Mouse (Mus musculus): Measurements from ENCODE around the gene Catsperd. TPM values are rescaled to one million over a fixed set of nuclear protein-coding genes. Genes with fewer than 3 reads are reported as not detected.
"Not testable (repeated sequence)": the region's sequence is repeated elsewhere in the genome, so short reads cannot be mapped to it uniquely, and the experiment has no call there.

The Catsperd gene
- polyA plus RNA-seq, 1 experiment = 3.7 TPM

GRCm38 (mm10) chr17:56611861-56612564 is 15.9 kb upstream of the Catsperd start:
- 0 out of 2 replicates have a peak, but pooled peaks have one; percentile 4 for TF ChIP-seq EP300 (IDR thresholded peaks at IDR 0.05; ENCODE audit: insufficient read depth, low read depth, low read length)
- TF ChIP-seq POLR2A (IDR thresholded peaks at IDR 0.05; ENCODE audit: insufficient read depth, low read length) = peak; percentile 77
- TF ChIP-seq CTCF (IDR thresholded peaks at IDR 0.05; ENCODE audit: low read depth, low read length) = no peak
- no peaks in the 10 kb centered on the region for H3K9me3 ChIP-seq (replicated peaks; ENCODE audit: control insufficient read depth, insufficient read depth, low read length, poor library complexity, severe bottlenecking)
- H3K27ac ChIP-seq (ENCODE audit: insufficient read depth, low read length) = peak overlapping the region; percentile 70
- peak overlapping the region; percentile 95 for H3K4me3 ChIP-seq (ENCODE audit: low read depth, low read length)
- H3K36me3 ChIP-seq (ENCODE audit: control insufficient read depth, insufficient read depth, low read length, poor library complexity, severe bottlenecking) = peaks cover 20% of the 10 kb centered on the region
- H3K4me1 ChIP-seq (ENCODE audit: control insufficient read depth, insufficient read depth, low read length) = peaks cover 2% of the 10 kb centered on the region
- H3K27me3 ChIP-seq (ENCODE audit: control insufficient read depth, insufficient read depth, low read length, poor library complexity, severe bottlenecking) = no peaks in the 10 kb centered on the region
- H3K9ac ChIP-seq (ENCODE audit: low read depth, poor library complexity, severe bottlenecking) = peak overlapping the region; percentile 70

- H3K4me1 ChIP-seq (ENCODE audit: control insufficient read depth, insufficient read depth, low read length); H3K9me3 ChIP-seq (replicated peaks; ENCODE audit: control insufficient read depth, insufficient read depth, low read length, poor library complexity, severe bottlenecking); H3K27me3 ChIP-seq (ENCODE audit: control insufficient read depth, insufficient read depth, low read length, poor library complexity, severe bottlenecking): not testable (repeated sequence)
- H3K27ac ChIP-seq (ENCODE audit: insufficient read depth, low read length) = peak overlapping the region; percentile 70
- H3K4me3 ChIP-seq (ENCODE audit: low read depth, low read length) = peak overlapping the region; percentile 95
- H3K9ac ChIP-seq (ENCODE audit: low read depth, poor library complexity, severe bottlenecking) = peak overlapping the region; percentile 70
- peaks cover 20% of the 10 kb centered on the region for H3K36me3 ChIP-seq (ENCODE audit: control insufficient read depth, insufficient read depth, low read length, poor library complexity, severe bottlenecking)
Observed at GRCm38 (mm10) chr17:56612565-56612939, 15.4 kb upstream of the Catsperd start.

GRCm38 (mm10) chr17:56613236-56613844 is 14.6 kb upstream of the Catsperd start, which contains the start of gene Rpl36:
TSS of gene Rpl36 (plus strand) at chr17:56613416.
- H3K27ac ChIP-seq (ENCODE audit: insufficient read depth, low read length) = peak within 1 kb of the TSS; percentile 70
- H3K27me3 ChIP-seq (ENCODE audit: control insufficient read depth, insufficient read depth, low read length, poor library complexity, severe bottlenecking) = no peaks in the 10 kb centered on the region
- H3K9me3 ChIP-seq (replicated peaks; ENCODE audit: control insufficient read depth, insufficient read depth, low read length, poor library complexity, severe bottlenecking) = no peaks in the 10 kb centered on the region
- peak within 1 kb of the TSS; percentile 95 for H3K4me3 ChIP-seq (ENCODE audit: low read depth, low read length)
- TF ChIP-seq EP300 (IDR thresholded peaks at IDR 0.05; ENCODE audit: insufficient read depth, low read depth, low read length) (no peak), POLR2A (IDR thresholded peaks at IDR 0.05; ENCODE audit: insufficient read depth, low read length) (peak; percentile 26), CTCF (IDR thresholded peaks at IDR 0.05; ENCODE audit: low read depth, low read length) (peak; percentile 88)
- H3K9ac ChIP-seq (ENCODE audit: low read depth, poor library complexity, severe bottlenecking) = peak within 1 kb of the TSS; percentile 90
- H3K4me1 ChIP-seq (ENCODE audit: control insufficient read depth, insufficient read depth, low read length) = peaks cover 2% of the 10 kb centered on the region
- peaks cover 27% of the 10 kb centered on the region for H3K36me3 ChIP-seq (ENCODE audit: control insufficient read depth, insufficient read depth, low read length, poor library complexity, severe bottlenecking)

GRCm38 (mm10) chr17:56613893-56614292 is 14.1 kb upstream of the Catsperd start:
- H3K27me3 ChIP-seq (ENCODE audit: control insufficient read depth, insufficient read depth, low read length, poor library complexity, severe bottlenecking); H3K4me1 ChIP-seq (ENCODE audit: control insufficient read depth, insufficient read depth, low read length); H3K9me3 ChIP-seq (replicated peaks; ENCODE audit: control insufficient read depth, insufficient read depth, low read length, poor library complexity, severe bottlenecking): not testable (repeated sequence)
- Histone ChIP-seq H3K9ac (ENCODE audit: low read depth, poor library complexity, severe bottlenecking) (peak overlapping the region; percentile 90), H3K27ac (ENCODE audit: insufficient read depth, low read length) (peak overlapping the region; percentile 14; the same call in 1 of the 2 replicates), H3K4me3 (ENCODE audit: low read depth, low read length) (peak overlapping the region; percentile 79), H3K36me3 (ENCODE audit: control insufficient read depth, insufficient read depth, low read length, poor library complexity, severe bottlenecking) (peaks cover 32% of the 10 kb centered on the region)

- peaks cover 39% of the 10 kb centered on the region for H3K36me3 ChIP-seq (ENCODE audit: control insufficient read depth, insufficient read depth, low read length, poor library complexity, severe bottlenecking)
- no peaks in the 10 kb centered on the region for H3K9me3 ChIP-seq (replicated peaks; ENCODE audit: control insufficient read depth, insufficient read depth, low read length, poor library complexity, severe bottlenecking)
- H3K4me3 ChIP-seq (ENCODE audit: low read depth, low read length) = peak overlapping the region; percentile 79
- H3K4me1 ChIP-seq (ENCODE audit: control insufficient read depth, insufficient read depth, low read length) = peaks cover 2% of the 10 kb centered on the region
- no peak for TF ChIP-seq CTCF (IDR thresholded peaks at IDR 0.05; ENCODE audit: low read depth, low read length)
- no peak for TF ChIP-seq POLR2A (IDR thresholded peaks at IDR 0.05; ENCODE audit: insufficient read depth, low read length)
- TF ChIP-seq EP300 (IDR thresholded peaks at IDR 0.05; ENCODE audit: insufficient read depth, low read depth, low read length) = no peak
- peak overlapping the region; percentile 90 for H3K9ac ChIP-seq (ENCODE audit: low read depth, poor library complexity, severe bottlenecking)
- no peak overlapping the region for H3K27ac ChIP-seq (ENCODE audit: insufficient read depth, low read length)
- no peaks in the 10 kb centered on the region for H3K27me3 ChIP-seq (ENCODE audit: control insufficient read depth, insufficient read depth, low read length, poor library complexity, severe bottlenecking)
Observed at GRCm38 (mm10) chr17:56614391-56615135, 13.4 kb upstream of the Catsperd start.
